Mouse (Mus musculus) limb, embryonic 13.5 days (tissue): ENCODE results near the gene Utp4. TPM values are rescaled to one million over a fixed set of nuclear protein-coding genes. Genes with fewer than 3 reads are reported as not detected.

Experiments
- ATAC-seq: fragments of 200-750 bp; cut with Nextera tagmentation; 2 replicates; pipeline ENCODE4 v1.8.0; 2017; ENCODE audit warnings: low read depth, moderate number of reproducible peaks, moderate TSS enrichment; ENCODE audit not compliant: low FRiP score
- H3K27ac ChIP-seq: fragments of 300-500 bp; sonication (generic); 2 replicates; pipeline ENCODE4 v1.5.1; 2015; ENCODE audit warnings: inconsistent platforms, mild to moderate bottlenecking, moderate library complexity
- H3K27me3 ChIP-seq: fragments of 300-500 bp; sonication (generic); 2 replicates; pipeline ENCODE4 v1.6.1; 2015; ENCODE audit warnings: mild to moderate bottlenecking, inconsistent platforms
- H3K36me3 ChIP-seq: fragments of 300-500 bp; sonication (generic); 2 replicates; pipeline ENCODE4 v1.6.1; 2015; ENCODE audit warnings: inconsistent platforms, mild to moderate bottlenecking, moderate library complexity
- H3K4me1 ChIP-seq: fragments of 300-500 bp; sonication (generic); 2 replicates; pipeline ENCODE4 v1.6.1; 2015; ENCODE audit warnings: inconsistent platforms
- H3K4me2 ChIP-seq: fragments of 300-500 bp; sonication (generic); replicated peaks from 2 replicates; pipeline ENCODE4 v1.6.1; 2015; ENCODE audit warnings: inconsistent platforms, mild to moderate bottlenecking, moderate library complexity
- H3K4me3 ChIP-seq: fragments of 300-500 bp; sonication (generic); 2 replicates; pipeline ENCODE4 v1.5.1; 2015; ENCODE audit warnings: moderate library complexity, mild to moderate bottlenecking, inconsistent platforms
- H3K9ac ChIP-seq: fragments of 300-500 bp; sonication (generic); 2 replicates; pipeline ENCODE4 v1.6.1; 2015; ENCODE audit warnings: mild to moderate bottlenecking, inconsistent platforms
- H3K9me3 ChIP-seq: fragments of 300-500 bp; sonication (generic); 2 replicates; pipeline ENCODE4 v1.6.1; 2016; ENCODE audit warnings: inconsistent platforms
- WGBS: fragments of 180-500 bp; shearing (Covaris S2); methylation state at CpG from one replicate; pipeline ENCODE4 v1.1.7; 2015; 5-methylcytosine and 5-hydroxymethylcytosine counted together
- polyA plus RNA-seq: library from polyadenylated mRNA; unstranded; fragments of >200 nt; fragmentation: Nextera tagmentation; extraction: Ambion mirVana; gene quantifications from 2 replicates; pipeline ENCODE4 v1.2.1, GENCODE M21; 2015

Utp4 gene
- 68.4 and 69.9 TPM in 2 replicates for polyA plus RNA-seq

DNA sequence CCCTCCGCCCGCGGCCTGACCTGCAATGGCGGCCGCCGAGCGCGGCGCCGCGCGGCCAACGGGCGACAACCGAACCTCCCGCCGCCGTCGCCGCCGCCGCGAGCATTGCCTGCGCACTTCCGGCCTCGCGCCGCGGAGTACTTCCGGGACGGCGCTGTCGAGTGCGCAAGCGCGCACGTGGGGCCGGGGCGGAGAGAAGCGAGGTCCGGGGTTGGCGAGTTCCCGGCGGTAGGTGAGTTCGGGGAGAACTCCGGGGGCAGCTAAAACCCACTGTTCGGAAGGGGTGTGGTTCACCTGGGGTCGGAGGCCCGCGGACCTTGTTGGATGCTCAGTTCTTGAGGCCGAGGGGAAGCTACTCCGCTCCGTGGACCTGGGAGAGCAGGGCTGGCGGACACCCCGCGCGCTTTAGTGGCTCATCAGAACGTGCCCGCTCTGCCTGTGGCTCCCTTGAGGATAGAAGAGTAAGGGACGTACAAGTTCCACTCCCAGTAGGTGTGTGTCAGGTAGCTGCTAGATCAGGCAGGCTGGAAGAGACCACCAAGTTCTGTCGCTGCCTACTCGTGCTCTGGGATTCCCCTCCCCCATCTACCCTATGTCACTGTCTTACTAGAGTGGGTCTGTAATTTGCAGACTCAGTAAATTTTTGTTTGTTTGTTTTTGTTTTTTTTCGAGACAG, at the start of gene Utp4:
Gene Utp4, plus strand, starts transcription at position 156 of the 676 bp plus-strand sequence.
- Histone ChIP-seq H3K4me2 (peak within 1 kb of the TSS; percentile 73), H3K9ac (peak within 1 kb of the TSS; percentile 97), H3K9me3 (no peaks in the 10 kb centered on the region), H3K27ac (peak within 1 kb of the TSS; percentile 95), H3K4me1 (peaks cover 29% of the 10 kb centered on the region), H3K36me3 (peaks cover 39% of the 10 kb centered on the region), H3K4me3 (peak within 1 kb of the TSS; percentile 88), H3K27me3 (no peaks in the 10 kb centered on the region)
- under 1% methylated on average over 61 of the region's 63 CpGs for WGBS
- peak; percentile 94 for ATAC-seq

DNA sequence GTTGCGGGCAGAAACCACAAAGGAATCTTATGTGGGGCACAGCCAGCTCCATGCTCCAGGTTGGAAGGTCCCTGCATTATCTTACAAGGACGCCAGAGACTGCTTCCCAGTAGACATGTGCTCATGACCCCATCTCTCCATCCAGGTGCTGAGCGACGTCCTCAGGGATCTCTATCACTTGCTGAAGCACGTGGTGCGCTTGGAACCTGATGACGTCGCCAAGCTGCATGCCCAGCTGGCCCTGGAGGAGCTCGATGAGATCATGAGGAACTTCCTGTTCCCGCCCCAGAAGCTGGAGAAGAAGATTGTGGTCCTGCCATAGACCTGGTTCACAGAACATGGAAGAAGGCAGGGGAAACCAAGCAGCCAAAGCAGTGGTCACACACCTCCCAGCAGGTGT, 43.4 kb upstream of the Utp4 start:
- 82% methylated on average over 10 of the region's 10 CpGs for WGBS

DNA sequence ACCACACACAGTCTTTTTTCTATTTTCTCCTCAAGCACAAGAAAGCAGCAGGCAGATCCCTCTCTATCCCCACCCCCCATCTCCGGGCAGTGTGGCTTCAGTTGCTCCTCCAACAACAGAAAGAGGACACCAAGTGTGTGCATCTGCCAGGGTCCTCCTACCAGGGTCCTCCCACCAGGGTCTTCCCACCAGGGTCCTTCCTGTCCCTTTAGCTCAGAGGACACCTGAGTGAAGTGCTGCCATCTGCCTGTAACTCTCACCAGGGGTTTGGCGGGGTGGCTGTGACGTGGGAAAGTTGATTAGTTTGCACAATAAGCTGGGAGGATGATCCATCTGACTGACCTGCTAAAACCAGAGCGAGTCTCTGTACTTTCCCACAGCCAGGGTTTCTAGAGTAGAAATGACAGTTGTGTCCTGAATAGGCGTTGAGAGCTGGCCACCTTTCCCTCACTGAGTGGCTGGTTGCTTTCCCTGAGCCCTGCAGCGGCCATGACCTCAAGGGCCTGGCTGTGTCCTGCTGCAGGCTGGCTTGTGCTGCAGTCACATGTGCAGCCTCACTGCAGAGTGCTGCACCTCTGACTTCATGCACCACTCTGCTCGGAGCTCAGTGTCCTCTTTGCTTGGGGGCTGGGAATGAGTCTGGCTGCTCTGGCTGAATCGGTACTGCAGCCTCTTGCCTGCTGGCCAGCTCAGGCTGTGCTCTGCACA, 38.7 kb upstream of the Utp4 start:
- no peaks in the 10 kb centered on the region for H3K27me3 ChIP-seq
- H3K4me1 ChIP-seq = no peaks in the 10 kb centered on the region
- H3K9me3 ChIP-seq = no peaks in the 10 kb centered on the region
- no peak overlapping the region for H3K4me3 ChIP-seq
- WGBS = 48% methylated on average over 8 of the region's 8 CpGs
- no peak overlapping the region for H3K4me2 ChIP-seq
- ATAC-seq = no peak
- H3K9ac ChIP-seq = no peak overlapping the region; the same call in 1 of the 2 replicates
- peaks cover 7% of the 10 kb centered on the region for H3K36me3 ChIP-seq
- H3K27ac ChIP-seq = no peak overlapping the region

More for the DNA sequence above, 43.4 kb upstream of the Utp4 start:
- no peaks in the 10 kb centered on the region for H3K9me3 ChIP-seq
- H3K4me1 ChIP-seq = 0 out of 2 replicates have a peak, but pooled peaks cover 3% of the 10 kb centered on the region
- H3K36me3 ChIP-seq = peaks cover 9% of the 10 kb centered on the region
- H3K27ac ChIP-seq = no peak overlapping the region
- no peak overlapping the region for H3K4me3 ChIP-seq
- ATAC-seq = no peak
- no peaks in the 10 kb centered on the region for H3K27me3 ChIP-seq
- no peak overlapping the region for H3K4me2 ChIP-seq
- no peak overlapping the region for H3K9ac ChIP-seq

DNA sequence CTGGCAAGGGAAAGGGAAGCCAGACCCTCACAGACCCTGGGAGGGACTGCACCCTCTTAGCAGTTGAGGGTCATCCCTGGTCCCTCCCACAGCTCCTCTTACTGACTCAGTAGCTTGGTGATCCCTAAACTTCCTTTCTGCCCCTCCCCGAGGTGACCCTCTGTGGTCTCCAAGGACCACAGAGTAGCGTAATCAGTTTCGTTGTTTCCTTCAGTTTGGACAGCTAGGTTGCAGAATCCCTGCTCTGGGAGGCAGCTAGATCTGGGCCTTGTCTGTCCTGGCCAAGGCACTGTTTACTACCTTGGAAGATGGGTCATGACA, 38.2 kb upstream of the Utp4 start:
- ATAC-seq = no peak
- Histone ChIP-seq H3K36me3 (peaks cover 3% of the 10 kb centered on the region), H3K4me1 (no peaks in the 10 kb centered on the region), H3K9me3 (no peaks in the 10 kb centered on the region), H3K4me3 (no peak overlapping the region), H3K27me3 (no peaks in the 10 kb centered on the region), H3K9ac (no peak overlapping the region; the same call in 1 of the 2 replicates), H3K27ac (no peak overlapping the region), H3K4me2 (no peak overlapping the region)
- WGBS = 78% methylated on average over 3 of the region's 3 CpGs

DNA sequence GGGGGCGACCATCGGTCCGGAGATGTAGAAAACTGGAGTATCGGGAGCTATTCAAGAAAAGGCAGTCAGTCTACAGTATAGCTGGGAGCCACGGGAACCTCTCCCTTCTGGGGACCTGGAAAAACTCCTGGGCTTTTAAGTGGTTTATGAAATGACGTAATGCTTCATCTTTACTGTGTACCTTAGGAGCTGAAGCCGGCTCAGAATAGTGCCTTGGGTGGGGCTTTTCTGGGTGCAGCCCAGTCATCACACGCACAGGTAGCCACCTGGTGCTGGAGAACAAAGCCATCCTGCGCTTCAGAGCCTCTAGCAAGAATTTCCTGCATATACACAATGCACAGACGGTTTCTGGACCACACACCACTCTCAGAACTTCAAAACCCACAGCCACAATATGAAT, 30.6 kb upstream of the Utp4 start:
- no peak for ATAC-seq

DNA sequence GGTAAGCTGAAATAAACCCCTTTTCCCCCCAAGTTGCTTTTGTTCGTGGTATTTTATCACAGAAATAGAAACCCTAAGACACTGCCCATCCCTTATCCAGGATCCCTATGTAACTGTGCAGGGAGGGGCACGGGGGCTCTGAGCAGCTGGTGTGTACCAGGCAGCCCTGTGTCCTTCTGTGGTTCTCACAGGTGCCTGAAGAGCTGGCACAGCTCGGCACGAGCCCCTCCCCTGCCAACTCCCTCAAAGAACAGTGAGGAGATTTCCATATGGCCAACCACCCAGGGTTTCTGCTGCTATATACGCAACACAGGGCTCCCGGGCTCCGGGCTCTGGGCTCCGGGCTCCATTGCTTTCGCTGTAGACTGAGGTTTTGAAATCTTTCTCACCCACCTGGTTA, 28.1 kb upstream of the Utp4 start:
- H3K36me3 ChIP-seq = no peaks in the 10 kb centered on the region
- peaks cover 29% of the 10 kb centered on the region for H3K27me3 ChIP-seq
- no peak overlapping the region for H3K4me3 ChIP-seq
- WGBS = 68% methylated on average over 9 of the region's 9 CpGs
- no peak overlapping the region for H3K4me2 ChIP-seq
- peaks cover 9% of the 10 kb centered on the region for H3K4me1 ChIP-seq
- no peak overlapping the region for H3K9ac ChIP-seq
- ATAC-seq = no peak
- H3K9me3 ChIP-seq = no peaks in the 10 kb centered on the region
- no peak overlapping the region for H3K27ac ChIP-seq

More for the DNA sequence above, 30.6 kb upstream of the Utp4 start:
- Histone ChIP-seq H3K9me3 (no peaks in the 10 kb centered on the region), H3K27me3 (0 out of 2 replicates have a peak, but pooled peaks cover 4% of the 10 kb centered on the region), H3K9ac (no peak overlapping the region), H3K4me2 (no peak overlapping the region), H3K36me3 (no peaks in the 10 kb centered on the region), H3K4me3 (no peak overlapping the region), H3K4me1 (no peaks in the 10 kb centered on the region), H3K27ac (no peak overlapping the region)
- 79% methylated on average over 10 of the region's 10 CpGs for WGBS

DNA sequence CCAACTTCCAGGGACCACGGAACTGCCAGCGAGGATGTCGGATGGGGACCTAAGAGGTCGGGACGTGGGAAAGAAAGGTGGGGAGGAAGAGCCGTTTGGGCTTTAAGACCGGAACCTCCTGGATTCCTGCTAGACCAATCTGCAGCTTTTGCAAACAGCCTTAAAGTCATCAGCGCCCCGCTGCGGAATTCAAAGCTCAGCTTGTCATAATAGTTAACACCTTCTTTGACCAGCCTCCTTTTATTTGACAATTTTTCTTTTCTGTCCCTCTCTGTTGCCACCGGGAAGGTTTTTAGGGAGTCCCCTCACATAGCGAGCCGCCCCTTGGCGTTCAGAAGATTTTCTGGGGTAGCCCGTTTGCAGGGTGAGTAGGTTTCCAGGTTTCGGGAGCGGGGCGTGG, 23.4 kb upstream of the Utp4 start, which contains the start of gene Has3:
Gene Has3, plus strand, starts transcription at position 192 of the 400 bp plus-strand sequence.
- peaks cover 36% of the 10 kb centered on the region for H3K4me1 ChIP-seq
- peak within 1 kb of the TSS; percentile 65 for H3K4me3 ChIP-seq
- H3K27ac ChIP-seq = no peak within 1 kb of the TSS
- H3K4me2 ChIP-seq = peak within 1 kb of the TSS; percentile 100
- under 1% methylated on average over 18 of the region's 18 CpGs for WGBS
- no peak for ATAC-seq
- H3K27me3 ChIP-seq = peaks cover 75% of the 10 kb centered on the region
- H3K9ac ChIP-seq = peak within 1 kb of the TSS; percentile 74
- no peaks in the 10 kb centered on the region for H3K9me3 ChIP-seq
- H3K36me3 ChIP-seq = peaks cover 12% of the 10 kb centered on the region

DNA sequence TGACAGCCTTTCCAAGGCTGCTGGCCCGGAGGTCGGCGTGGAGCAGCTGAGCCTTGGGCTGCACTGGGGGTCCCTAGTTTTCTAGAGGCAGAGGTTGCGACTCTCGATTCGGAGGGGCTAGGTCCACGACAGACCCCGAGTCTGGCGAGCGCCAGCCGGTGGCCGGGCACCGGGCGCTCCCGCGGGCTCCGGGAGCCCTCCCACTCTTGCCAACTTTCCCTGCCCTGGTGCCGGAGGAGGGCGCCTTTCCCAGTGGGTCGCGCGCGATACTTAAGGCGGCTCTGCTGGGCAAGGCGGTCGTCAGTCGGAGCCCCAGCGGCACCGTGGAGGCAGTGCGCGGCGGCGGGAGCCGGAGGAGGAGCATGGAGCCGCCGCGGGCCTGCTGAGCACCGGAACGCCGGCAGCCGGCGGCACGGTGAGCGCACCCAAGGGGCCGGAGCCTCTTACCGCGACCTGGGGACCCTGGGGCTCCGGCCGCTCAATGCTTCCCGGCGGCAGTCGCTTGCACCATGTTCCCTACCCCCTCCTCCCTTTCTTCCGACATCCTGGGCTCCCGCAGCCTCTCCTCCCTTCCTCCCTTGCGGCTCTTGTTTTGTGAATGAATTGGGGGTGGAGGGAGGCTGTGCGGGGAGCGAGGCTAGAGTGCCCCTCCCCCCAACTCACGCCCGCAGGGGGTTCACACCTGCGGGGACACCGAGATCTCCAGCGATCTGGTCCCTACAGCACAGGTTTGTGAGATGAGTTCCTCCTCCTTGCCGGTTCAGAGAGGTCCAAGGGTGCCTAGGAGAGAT, 22.7 kb upstream of the Utp4 start:
- Histone ChIP-seq H3K4me3 (peak overlapping the region; percentile 65), H3K9ac (peak overlapping the region; percentile 74), H3K27ac (no peak overlapping the region), H3K36me3 (peaks cover 12% of the 10 kb centered on the region), H3K9me3 (no peaks in the 10 kb centered on the region), H3K4me1 (peaks cover 36% of the 10 kb centered on the region), H3K27me3 (peaks cover 75% of the 10 kb centered on the region), H3K4me2 (peak overlapping the region; percentile 100)
- under 1% methylated on average over 63 of the region's 63 CpGs for WGBS
- ATAC-seq = peak; percentile 44; the same call in 1 of the 2 replicates

DNA sequence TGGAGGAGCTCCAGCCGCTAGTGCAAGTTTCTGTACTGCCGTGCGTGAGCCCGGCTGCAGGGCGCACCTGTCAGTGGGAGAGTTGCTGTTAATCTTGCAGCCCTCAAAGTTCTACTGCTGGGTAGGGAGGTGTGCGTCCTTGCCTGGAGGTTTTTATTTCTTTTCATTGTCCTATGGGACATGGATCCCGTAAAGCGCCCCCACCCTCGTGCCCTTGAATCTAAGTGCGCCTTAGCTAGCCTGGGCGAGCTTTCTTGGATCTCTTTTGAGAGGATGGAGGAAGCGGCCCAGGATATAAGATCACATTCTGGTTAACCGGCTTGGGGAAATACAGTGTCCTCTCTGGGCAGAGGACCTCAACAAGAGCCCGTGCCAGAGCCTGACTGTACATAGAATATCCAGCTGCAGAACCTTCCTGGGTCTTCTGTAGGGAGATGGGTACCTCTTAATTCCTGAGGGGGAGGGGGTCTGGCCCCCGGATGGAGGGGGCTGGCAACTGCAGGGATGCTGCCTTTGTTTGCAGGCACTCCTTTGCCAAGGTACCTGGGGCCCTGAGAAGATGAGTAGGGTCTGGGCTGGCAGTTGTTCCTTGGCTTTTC, 22.0 kb upstream of the Utp4 start:
- peak overlapping the region; percentile 65 for H3K4me3 ChIP-seq
- ATAC-seq = no peak
- WGBS = 2% methylated on average over 15 of the region's 15 CpGs
- no peak overlapping the region for H3K27ac ChIP-seq
- peaks cover 75% of the 10 kb centered on the region for H3K27me3 ChIP-seq
- peaks cover 15% of the 10 kb centered on the region for H3K36me3 ChIP-seq
- H3K4me1 ChIP-seq = peaks cover 36% of the 10 kb centered on the region
- H3K9me3 ChIP-seq = no peaks in the 10 kb centered on the region
- peak overlapping the region; percentile 100 for H3K4me2 ChIP-seq
- H3K9ac ChIP-seq = peak overlapping the region; percentile 74

DNA sequence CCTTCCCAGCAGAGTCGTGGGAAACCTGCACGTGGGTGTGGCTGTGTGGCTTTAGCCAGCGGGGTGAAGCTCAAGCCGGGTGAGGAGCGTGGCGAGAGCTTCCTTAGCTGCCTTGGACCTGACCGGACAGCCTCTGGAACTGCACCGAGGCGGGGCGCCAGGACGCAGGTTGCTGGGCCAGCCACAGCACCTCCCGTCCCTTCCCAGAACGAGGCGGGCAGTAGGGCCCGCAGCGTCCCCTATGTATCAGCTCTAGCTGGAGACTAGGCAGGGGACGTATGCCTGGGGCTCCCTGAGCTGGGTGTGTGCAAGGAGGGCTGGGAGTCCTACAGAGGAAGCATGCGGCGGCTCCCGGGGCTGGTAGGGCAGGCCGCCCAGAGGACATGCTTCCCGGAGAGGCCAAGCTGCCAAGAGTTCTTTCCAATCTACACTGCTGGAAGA, 21.5 kb upstream of the Utp4 start:
- Histone ChIP-seq H3K9ac (peak overlapping the region; percentile 59), H3K4me3 (peak overlapping the region; percentile 65)
- 1% methylated on average over 22 of the region's 22 CpGs for WGBS

DNA sequence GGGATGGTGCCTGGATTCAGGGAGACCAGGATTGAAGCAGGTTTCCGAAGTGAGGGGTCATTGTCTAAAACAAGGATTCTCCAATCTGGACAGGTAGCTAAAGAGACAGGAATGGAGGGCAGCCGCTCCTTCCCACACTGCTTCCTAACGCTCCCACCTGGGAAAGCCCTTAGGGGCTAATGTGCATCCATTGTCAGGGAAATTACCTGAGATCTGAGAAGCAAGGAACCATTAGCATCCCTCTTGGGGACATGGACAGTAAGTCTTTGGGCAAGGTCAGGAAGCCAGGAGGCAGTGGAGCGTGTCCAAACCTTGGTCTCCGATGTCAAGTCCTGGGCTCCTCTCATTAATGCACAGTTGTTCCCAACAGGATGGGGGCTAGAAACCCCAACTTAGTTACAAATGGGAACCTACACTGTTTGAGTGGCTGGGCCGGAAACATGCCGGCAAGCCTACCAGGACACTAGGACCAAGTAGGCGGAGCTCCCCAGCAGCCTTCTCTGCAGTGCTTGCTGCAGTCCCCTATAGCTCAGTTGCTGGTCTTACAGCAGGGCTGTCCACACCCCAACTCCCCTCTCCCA, 20.9 kb upstream of the Utp4 start:
- peak overlapping the region; percentile 65 for H3K4me3 ChIP-seq
- no peaks in the 10 kb centered on the region for H3K9me3 ChIP-seq
- H3K9ac ChIP-seq = peak overlapping the region; percentile 59
- peaks cover 25% of the 10 kb centered on the region for H3K36me3 ChIP-seq
- 7% methylated on average over 8 of the region's 8 CpGs for WGBS
- peak overlapping the region; percentile 100 for H3K4me2 ChIP-seq
- peaks cover 71% of the 10 kb centered on the region for H3K27me3 ChIP-seq
- peaks cover 36% of the 10 kb centered on the region for H3K4me1 ChIP-seq
- no peak for ATAC-seq
- H3K27ac ChIP-seq = no peak overlapping the region

More for the DNA sequence above, 21.5 kb upstream of the Utp4 start:
- Histone ChIP-seq H3K4me1 (peaks cover 36% of the 10 kb centered on the region), H3K9me3 (no peaks in the 10 kb centered on the region), H3K27ac (no peak overlapping the region), H3K27me3 (peaks cover 75% of the 10 kb centered on the region), H3K4me2 (peak overlapping the region; percentile 100), H3K36me3 (peaks cover 20% of the 10 kb centered on the region)
- peak; percentile 37; the same call in 1 of the 2 replicates for ATAC-seq
